Mouse (Mus musculus) hindbrain, embryonic 11.5 days (tissue): Measurements from ENCODE around the gene Ensa. TPM values are rescaled to one million over a fixed set of nuclear protein-coding genes. Genes with fewer than 3 reads are reported as not detected.
"Not testable (repeated sequence)": the region's sequence is repeated elsewhere in the genome, so short reads cannot be mapped to it uniquely, and the experiment has no call there.

ENCODE experiments used
- ATAC-seq: fragments of 200-750 bp; cut with Nextera tagmentation; 2 replicates; pipeline ENCODE4 v1.8.0; 2017; ENCODE audit warnings: mild to moderate bottlenecking, moderate TSS enrichment, moderate library complexity; ENCODE audit not compliant: low FRiP score
- DNase-seq: peaks from one replicate; pipeline ENCODE4 v3.0.0-alpha.2; 2015; ENCODE audit warnings: low spot score
- H3K27ac ChIP-seq: fragments of 300-500 bp; sonication (generic); 2 replicates; pipeline ENCODE4 v1.5.1; 2014; ENCODE audit warnings: mild to moderate bottlenecking, low read depth, low read length
- H3K27me3 ChIP-seq: fragments of 300-500 bp; sonication (generic); 2 replicates; pipeline ENCODE4 v1.6.1; 2014; ENCODE audit warnings: mild to moderate bottlenecking, low read length, moderate library complexity, mixed read lengths; ENCODE audit not compliant: control insufficient read depth, insufficient read depth
- H3K36me3 ChIP-seq: fragments of 300-500 bp; sonication (generic); 2 replicates; pipeline ENCODE4 v1.6.1; 2014; ENCODE audit warnings: mild to moderate bottlenecking, low read length, moderate library complexity, mixed read lengths; ENCODE audit not compliant: control insufficient read depth, insufficient read depth
- H3K4me1 ChIP-seq: fragments of 300-500 bp; sonication (generic); replicated peaks from 2 replicates; pipeline ENCODE4 v1.6.1; 2014; ENCODE audit warnings: low read length, mixed read lengths; ENCODE audit not compliant: control insufficient read depth, insufficient read depth
- H3K4me2 ChIP-seq: fragments of 300-500 bp; sonication (generic); replicated peaks from 2 replicates; pipeline ENCODE4 v1.6.1; 2014; ENCODE audit warnings: mild to moderate bottlenecking, low read depth, low read length
- H3K4me3 ChIP-seq: fragments of 300-500 bp; sonication (generic); 2 replicates; pipeline ENCODE4 v1.5.1; 2014; ENCODE audit warnings: low read depth, low read length
- H3K9ac ChIP-seq: fragments of 300-500 bp; sonication (generic); 2 replicates; pipeline ENCODE4 v1.6.1; 2014; ENCODE audit warnings: low read depth, low read length
- H3K9me3 ChIP-seq: fragments of 300-500 bp; sonication (generic); 2 replicates; pipeline ENCODE4 v1.6.1; 2016; ENCODE audit warnings: low read length; ENCODE audit not compliant: control insufficient read depth
- WGBS: fragments of 180-500 bp; shearing (Covaris S2); extraction: QIAGEN DNeasy Blood & Tissue Kit; methylation state at CpG from one replicate; pipeline ENCODE4 v1.1.7; 2014; 5-methylcytosine and 5-hydroxymethylcytosine counted together
- polyA plus RNA-seq: library from polyadenylated mRNA; unstranded; fragments of >200 nt; fragmentation: Nextera tagmentation; extraction: Ambion mirVana; gene quantifications from 2 replicates; pipeline ENCODE4 v1.2.1, GENCODE M21; 2014

Ensa gene
- polyA plus RNA-seq, 1 experiment from 2014 or later = 87.4 TPM

- no peak overlapping the region for H3K4me3 ChIP-seq
- H3K4me1 ChIP-seq = no peaks in the 10 kb centered on the region
- H3K9me3 ChIP-seq = no peaks in the 10 kb centered on the region
- H3K9ac ChIP-seq = no peak overlapping the region
- H3K4me2 ChIP-seq = no peak overlapping the region
- H3K27me3 ChIP-seq = no peaks in the 10 kb centered on the region
- no peak for ATAC-seq
- no peak for DNase-seq
- 85% methylated on average over 1 of the region's 1 CpGs for WGBS
- no peak overlapping the region for H3K27ac ChIP-seq
- H3K36me3 ChIP-seq = 0 out of 2 replicates have a peak, but pooled peaks cover 4% of the 10 kb centered on the region
Measured at GRCm38 (mm10) chr3:95618511-95618910, 6.3 kb upstream of the Ensa start.

GRCm38 (mm10) chr3:95621241-95621640 lies 3.6 kb upstream of the Ensa start:
- WGBS = 72% methylated on average over 1 of the region's 1 CpGs
- no peak for DNase-seq

GRCm38 (mm10) chr3:95622421-95622820 lies 2.4 kb upstream of the Ensa start:
- H3K9ac ChIP-seq, H3K9me3 ChIP-seq, H3K27ac ChIP-seq, H3K36me3 ChIP-seq, H3K4me3 ChIP-seq, DNase-seq, ATAC-seq, H3K4me2 ChIP-seq, H3K4me1 ChIP-seq, H3K27me3 ChIP-seq: not testable (repeated sequence)
- WGBS = 93% methylated on average over 20 of the region's 20 CpGs

More at GRCm38 (mm10) chr3:95621241-95621640, 3.6 kb upstream of the Ensa start:
- H3K9ac ChIP-seq = no peak overlapping the region
- H3K4me2 ChIP-seq = no peak overlapping the region
- no peak overlapping the region for H3K27ac ChIP-seq
- 0 out of 2 replicates have a peak, but pooled peaks cover 4% of the 10 kb centered on the region for H3K36me3 ChIP-seq
- ATAC-seq = no peak
- H3K27me3 ChIP-seq = no peaks in the 10 kb centered on the region
- H3K9me3 ChIP-seq = no peaks in the 10 kb centered on the region
- no peak overlapping the region for H3K4me3 ChIP-seq
- H3K4me1 ChIP-seq = peaks cover 2% of the 10 kb centered on the region; the same call in 1 of the 2 replicates

- Histone ChIP-seq H3K27ac (no peak overlapping the region), H3K4me1 (peaks cover 4% of the 10 kb centered on the region; the same call in 1 of the 2 replicates), H3K36me3 (no peaks in the 10 kb centered on the region), H3K4me3 (no peak overlapping the region), H3K4me2 (no peak overlapping the region), H3K9ac (no peak overlapping the region), H3K27me3 (no peaks in the 10 kb centered on the region), H3K9me3 (no peaks in the 10 kb centered on the region)
- ATAC-seq = no peak
- DNase-seq = no peak
- WGBS = 64% methylated on average over 2 of the region's 2 CpGs
Measured at GRCm38 (mm10) chr3:95623551-95623950, 1.2 kb upstream of the Ensa start.

- H3K9ac ChIP-seq = 0 out of 2 replicates have a peak overlapping the region, but pooled peaks have one; percentile 34
- H3K36me3 ChIP-seq, H3K27me3 ChIP-seq, H3K27ac ChIP-seq, ATAC-seq, DNase-seq, H3K9me3 ChIP-seq, H3K4me1 ChIP-seq: not testable (repeated sequence)
- 75% methylated on average over 5 of the region's 5 CpGs for WGBS
- peak overlapping the region; percentile 40 for H3K4me2 ChIP-seq
- peak overlapping the region; percentile 63; the same call in 1 of the 2 replicates for H3K4me3 ChIP-seq
Measured at GRCm38 (mm10) chr3:95623991-95624515, 740 bp upstream of the Ensa start.

GRCm38 (mm10) chr3:95627763-95628162 lies 3.0 kb downstream of the Ensa start:
- Histone ChIP-seq H3K36me3 (no peaks in the 10 kb centered on the region; the same call in 1 of the 2 replicates), H3K4me3 (no peak overlapping the region), H3K4me1 (peaks cover 4% of the 10 kb centered on the region; the same call in 1 of the 2 replicates), H3K9me3 (no peaks in the 10 kb centered on the region), H3K27me3 (no peaks in the 10 kb centered on the region), H3K9ac (no peak overlapping the region), H3K27ac (no peak overlapping the region), H3K4me2 (no peak overlapping the region)
- DNase-seq (no peak), ATAC-seq (no peak)
- 89% methylated on average over 5 of the region's 5 CpGs for WGBS

GRCm38 (mm10) chr3:95629755-95630154 lies 5.0 kb downstream of the Ensa start:
- H3K9me3 ChIP-seq = no peaks in the 10 kb centered on the region
- ATAC-seq (no peak), DNase-seq (no peak)
- WGBS = 85% methylated on average over 4 of the region's 4 CpGs
- H3K9ac ChIP-seq = no peak overlapping the region
- H3K4me2 ChIP-seq = no peak overlapping the region
- H3K27me3 ChIP-seq = no peaks in the 10 kb centered on the region
- no peaks in the 10 kb centered on the region; the same call in 1 of the 2 replicates for H3K36me3 ChIP-seq
- no peak overlapping the region for H3K4me3 ChIP-seq
- H3K27ac ChIP-seq = no peak overlapping the region
- H3K4me1 ChIP-seq = peaks cover 4% of the 10 kb centered on the region; the same call in 1 of the 2 replicates

GRCm38 (mm10) chr3:95630856-95631255 lies 6.1 kb downstream of the Ensa start:
- Histone ChIP-seq H3K36me3 (no peaks in the 10 kb centered on the region; the same call in 1 of the 2 replicates), H3K27ac (no peak overlapping the region), H3K4me3 (no peak overlapping the region), H3K27me3 (no peaks in the 10 kb centered on the region), H3K9me3 (no peaks in the 10 kb centered on the region), H3K4me2 (no peak overlapping the region), H3K9ac (no peak overlapping the region), H3K4me1 (peaks cover 4% of the 10 kb centered on the region; the same call in 1 of the 2 replicates)
- ATAC-seq = no peak
- 83% methylated on average over 3 of the region's 3 CpGs for whole genome bisulfite sequencing
- DNase-seq = no peak

- H3K4me1 ChIP-seq = peaks cover 2% of the 10 kb centered on the region; the same call in 1 of the 2 replicates
- no peaks in the 10 kb centered on the region for H3K9me3 ChIP-seq
- H3K4me3 ChIP-seq = no peak overlapping the region
- no peak overlapping the region for H3K4me2 ChIP-seq
- WGBS = 75% methylated on average over 6 of the region's 6 CpGs
- ATAC-seq (no peak), DNase-seq (no peak)
- no peak overlapping the region for H3K9ac ChIP-seq
- H3K27me3 ChIP-seq = no peaks in the 10 kb centered on the region
- no peaks in the 10 kb centered on the region; the same call in 1 of the 2 replicates for H3K36me3 ChIP-seq
- no peak overlapping the region for H3K27ac ChIP-seq
Measured at GRCm38 (mm10) chr3:95631304-95631703, 6.5 kb downstream of the Ensa start.
